Mouse (Mus musculus) gastrocnemius, postnatal 14 days (tissue): ENCODE measurements around the gene Nfyb. TPM values are rescaled to one million over a fixed set of nuclear protein-coding genes. Genes with fewer than 3 reads are reported as not detected.

Experiments used
- DNase-seq: peaks from one replicate; pipeline ENCODE4 v3.0.0; 2021; ENCODE audit warnings: mixed read lengths
- intact Hi-C: fragments of 180-260 bp; cut with DNase I; formaldehyde crosslinking; loops from one replicate; pipeline ENCODE4 v1.15.1; 2025; ENCODE audit warnings: low total_unique reads
- long read RNA-seq, 2 experiments: library from polyadenylated mRNA; stranded (forward); transcript quantifications; one replicate each; pipeline ENCODE4 v2.0.0; 2021
- total RNA-seq, 2 experiments: library from RNA; stranded (reverse); gene quantifications; 2 replicates each; pipeline ENCODE4 v1.2.3; 2021

The Nfyb gene
- total RNA-seq: 10 to 100 TPM; 24.0 to 30.3 TPM
- long read RNA-seq, experiment 1, transcript Nfyb-204 (8 exons, 2,554 nt): major isoform, 9 of 25 reads
- long read RNA-seq, experiment 1, partial matches to known transcripts: 1 of 25 reads
- long read RNA-seq, experiment 1, other reads (novel, unspliced or antisense): 15 of 25 reads
- long read RNA-seq, experiment 2, transcript Nfyb-204 (8 exons, 2,554 nt): major isoform, 25 of 48 reads
- long read RNA-seq, experiment 2, partial matches to known transcripts: 2 of 48 reads
- long read RNA-seq, experiment 2, other reads (novel, unspliced or antisense): 21 of 48 reads

DNA sequence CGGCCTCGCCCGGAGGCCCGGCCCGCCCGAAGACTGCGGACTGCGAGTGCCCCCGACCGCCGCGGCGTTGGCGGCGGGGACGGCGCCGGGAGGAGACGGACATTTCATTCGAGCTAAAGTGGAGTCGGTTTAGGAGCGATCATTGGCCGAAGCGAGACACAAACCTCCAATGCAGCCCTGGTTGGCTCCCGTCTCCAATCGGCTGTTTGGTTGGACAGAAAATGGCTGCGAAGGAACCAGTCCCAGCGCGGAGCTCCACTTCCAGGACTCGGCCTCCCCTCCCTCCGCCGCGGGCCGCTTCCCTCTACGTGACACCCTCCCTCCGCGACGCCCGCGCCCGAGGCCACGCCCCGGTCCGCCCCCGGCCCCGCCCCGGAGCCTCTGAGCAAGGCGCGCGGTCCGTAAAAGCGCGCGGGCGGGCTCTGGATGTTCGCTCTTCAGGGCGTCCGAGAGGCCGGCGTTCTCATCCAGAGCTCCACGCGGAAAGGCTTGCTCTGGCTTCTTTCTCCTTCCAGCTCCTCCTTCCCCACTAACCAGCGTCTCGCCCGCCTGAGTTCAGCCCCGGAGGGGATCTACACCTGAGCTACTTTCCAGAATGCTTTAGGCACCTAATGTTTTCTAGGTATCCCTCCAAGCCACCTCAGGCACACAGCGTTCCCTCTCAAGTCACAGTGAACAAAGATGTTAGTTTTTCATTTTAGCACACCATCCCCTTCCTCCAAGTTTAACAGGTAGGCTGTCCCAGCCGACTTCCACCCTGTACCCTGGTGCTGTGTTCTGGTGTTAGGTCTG, at the start of gene Nfyb:
Nfyb (minus strand) TSS at position 305 of the 792 bp plus-strand sequence.
- intact Hi-C loops: no loop called here
- peak; percentile 97 for DNase-seq

GRCm38 (mm10) chr10:82811855-82812431, 48.0 kb upstream of the Nfyb start:
- DNase-seq: peak; percentile 73
- intact Hi-C loops: loop anchor here (2.0 to 10.0 kb wide), 2 partner anchors 53 to 89 kb away; partner anchors contain the start of gene Eid3

DNA sequence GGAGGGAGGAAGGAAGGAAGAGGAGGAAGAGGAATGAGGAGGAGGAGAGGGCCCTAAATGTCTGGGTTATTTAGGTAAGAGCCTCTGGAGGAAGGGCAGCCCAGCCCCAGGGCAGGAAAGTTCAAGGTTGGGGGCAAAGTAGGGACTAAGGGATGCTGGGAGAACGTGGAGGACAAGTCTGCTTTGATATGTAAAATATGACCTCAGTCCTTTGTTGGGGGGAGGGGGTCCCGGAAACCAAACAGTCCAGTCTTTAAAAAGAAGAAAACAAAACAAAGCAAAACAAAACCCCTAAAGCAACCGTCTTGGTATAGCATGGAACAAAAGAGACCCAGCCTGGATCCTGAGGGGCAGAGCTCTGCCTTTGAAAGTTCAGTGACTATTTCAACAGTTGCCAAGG, 45.4 kb upstream of the Nfyb start:
- intact Hi-C loops: no loop called here
- no peak for DNase-seq

- DNase-seq: no peak
- intact Hi-C loops: no loop called here
Observed at GRCm38 (mm10) chr10:82808891-82809290, 44.9 kb upstream of the Nfyb start.

- intact Hi-C loops: no loop called here
- no peak for DNase-seq
Observed at GRCm38 (mm10) chr10:82808155-82808554, 44.2 kb upstream of the Nfyb start.

DNA sequence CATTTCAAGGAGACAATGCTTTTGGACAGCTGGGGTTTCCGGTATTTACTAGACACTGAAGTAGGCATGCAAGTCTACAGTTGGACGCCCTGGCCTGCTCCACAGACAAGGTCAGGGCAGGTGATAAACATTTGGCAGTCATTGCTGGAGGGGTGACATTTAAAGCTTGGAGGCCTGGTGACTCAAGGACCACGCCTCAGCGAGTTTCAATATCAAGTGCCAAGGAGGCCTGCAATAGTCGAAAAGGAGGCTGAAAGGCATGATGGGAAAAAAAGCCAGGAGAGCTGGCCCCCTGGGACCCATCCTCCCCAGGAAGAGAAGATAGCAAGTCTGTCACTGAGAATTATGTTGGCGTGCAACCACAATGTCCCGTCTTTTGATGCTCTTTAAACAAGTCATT, 43.3 kb upstream of the Nfyb start:
- DNase-seq: peak; percentile 15

GRCm38 (mm10) chr10:82806414-82806813, 42.5 kb upstream of the Nfyb start:
- intact Hi-C loops: no loop called here
- no peak for DNase-seq

More for the DNA sequence above, 43.3 kb upstream of the Nfyb start:
- intact Hi-C loops: no loop called here

GRCm38 (mm10) chr10:82805111-82805510, 41.2 kb upstream of the Nfyb start:
- DNase-seq: no peak
- intact Hi-C loops: no loop called here

GRCm38 (mm10) chr10:82804396-82804795, 40.5 kb upstream of the Nfyb start:
- intact Hi-C loops: no loop called here
- DNase-seq: no peak

DNA sequence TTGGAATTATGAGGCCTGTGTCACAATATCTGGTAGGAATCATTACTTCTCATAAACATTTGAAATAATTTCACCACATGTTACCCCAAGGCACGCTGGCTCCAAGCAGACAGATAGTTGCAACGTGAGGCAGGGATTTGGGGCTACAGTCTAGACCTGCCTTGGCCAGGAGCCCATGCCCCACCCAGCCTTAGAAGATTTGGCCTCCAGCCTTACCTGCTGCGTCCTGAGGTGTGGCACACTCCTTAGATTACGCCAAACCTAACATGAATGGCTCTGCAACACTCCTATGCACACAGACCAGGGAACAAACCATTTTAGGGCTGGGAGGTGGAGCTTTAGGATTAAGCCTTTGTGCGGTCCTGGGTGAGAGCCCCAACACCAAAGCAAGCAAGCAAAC, 36.1 kb upstream of the Nfyb start:
- intact Hi-C loops: no loop called here
- DNase-seq: no peak

DNA sequence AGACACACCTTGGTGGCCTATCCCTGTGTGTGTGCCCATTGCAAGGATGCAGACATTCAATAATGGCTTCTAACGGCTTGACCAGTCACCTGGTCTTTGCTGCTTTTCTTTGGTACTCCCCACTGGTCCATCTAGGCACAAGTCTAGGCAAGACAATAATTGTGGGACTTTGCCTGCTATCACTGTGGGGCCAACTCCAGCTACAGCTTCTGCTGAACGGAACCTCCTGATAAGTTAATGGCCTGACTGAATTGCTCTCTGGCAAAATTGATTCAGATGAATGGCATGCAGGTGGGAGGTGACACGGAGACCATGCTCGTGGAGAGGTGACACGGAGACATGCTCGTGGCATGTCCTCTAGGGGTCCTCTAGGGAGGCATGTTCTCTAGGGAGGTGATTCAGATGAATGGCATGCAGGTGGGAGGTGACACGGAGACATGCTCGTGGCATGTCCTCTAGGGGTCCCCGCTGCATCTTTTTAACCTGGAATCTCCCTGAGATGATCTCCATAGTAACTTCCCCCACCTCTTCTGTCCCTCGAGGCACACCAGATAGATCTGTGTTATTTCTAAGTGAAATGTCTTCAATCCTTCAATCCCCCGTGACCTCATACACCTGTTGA, 34.5 kb upstream of the Nfyb start:
- intact Hi-C loops: no loop called here
- DNase-seq: no peak

GRCm38 (mm10) chr10:82797119-82797491, 33.2 kb upstream of the Nfyb start:
- no peak for DNase-seq
- intact Hi-C loops: no loop called here

- intact Hi-C loops: no loop called here
- DNase-seq: no peak
Observed at GRCm38 (mm10) chr10:82796471-82797118, 32.7 kb upstream of the Nfyb start.

DNA sequence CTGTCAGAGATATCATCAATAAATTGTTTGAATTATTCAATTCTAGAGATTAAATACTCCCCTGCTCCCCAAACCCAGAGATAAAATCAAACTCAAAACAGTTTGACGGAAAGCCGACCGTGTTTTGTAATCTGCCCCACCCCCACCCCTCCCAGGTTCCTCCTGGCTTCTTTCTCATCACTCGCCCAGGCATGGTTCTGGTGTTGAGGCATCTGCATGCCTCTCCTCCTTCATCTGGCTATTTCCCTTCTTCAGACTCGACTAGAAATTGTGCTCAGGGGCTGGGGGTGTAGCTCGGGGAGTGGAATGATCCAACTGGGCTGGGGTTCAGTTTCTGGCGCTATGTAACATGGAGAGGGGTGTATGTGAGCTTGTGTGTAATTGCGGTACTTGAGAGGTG, 31.8 kb upstream of the Nfyb start:
- DNase-seq: no peak
- intact Hi-C loops: no loop called here

GRCm38 (mm10) chr10:82795071-82795731, 31.3 kb upstream of the Nfyb start:
- intact Hi-C loops: no loop called here
- peak; percentile 67 for DNase-seq

DNA sequence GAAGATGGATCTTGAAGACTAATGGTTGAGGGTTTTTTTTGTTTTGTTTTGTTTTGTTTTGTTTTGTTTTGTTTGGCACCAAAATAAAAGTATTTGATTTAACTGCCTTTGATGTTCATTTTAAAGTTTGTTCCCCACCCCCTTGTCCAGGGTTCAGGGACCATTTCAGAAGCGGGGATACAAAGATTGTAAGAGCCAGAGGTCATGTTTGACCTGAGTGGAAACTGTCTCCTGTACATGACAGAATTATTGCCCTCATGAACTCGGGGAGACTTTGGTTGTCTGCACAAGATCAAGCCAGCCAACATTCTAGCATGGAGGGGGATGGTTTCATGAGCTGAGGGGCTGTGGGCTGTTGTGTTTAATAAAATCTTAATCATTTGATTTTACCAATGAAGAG, 28.4 kb upstream of the Nfyb start:
- intact Hi-C loops: no loop called here
- no peak for DNase-seq

DNA sequence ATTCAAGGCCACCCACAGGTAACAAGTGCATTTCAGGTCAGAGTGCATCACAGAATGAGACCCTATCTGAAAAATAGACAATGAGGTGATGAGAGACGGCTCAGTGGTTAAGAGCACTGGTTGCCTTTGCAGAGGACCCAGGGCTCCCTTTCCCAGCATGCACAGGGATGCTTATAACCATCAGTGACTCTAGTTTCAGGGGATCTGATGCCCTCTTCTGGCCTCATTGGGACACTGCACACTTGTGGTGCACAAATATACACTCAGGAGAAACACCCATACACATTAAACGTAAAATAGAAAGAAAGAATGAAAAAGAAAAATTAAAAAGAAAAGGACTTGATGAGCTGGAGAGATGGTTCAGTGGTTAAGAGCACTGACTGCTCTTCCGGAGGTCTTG, 27.8 kb upstream of the Nfyb start:
- intact Hi-C loops: no loop called here
- DNase-seq: no peak

- intact Hi-C loops: no loop called here
- no peak for DNase-seq
Observed at GRCm38 (mm10) chr10:82790504-82790903, 26.6 kb upstream of the Nfyb start.

DNA sequence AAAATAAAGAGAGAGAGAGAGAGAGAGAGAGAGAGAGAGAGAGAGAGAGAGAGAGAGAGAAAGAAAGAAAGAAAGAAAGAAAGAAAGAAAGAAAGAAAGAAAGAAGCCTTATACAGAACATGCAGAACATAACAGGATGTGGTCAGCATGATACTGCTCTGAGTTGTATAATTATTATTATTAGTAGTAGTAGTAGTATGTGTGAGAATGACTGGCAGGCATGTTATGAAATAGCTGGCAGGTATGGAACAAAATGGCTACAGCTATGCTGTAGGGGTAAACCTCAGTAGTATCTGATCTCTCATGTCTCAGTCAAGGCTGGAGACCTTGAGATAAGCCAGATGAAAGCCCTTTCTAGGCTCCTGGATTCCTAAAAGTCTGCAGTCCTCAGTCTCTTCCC, 25.2 kb upstream of the Nfyb start:
- intact Hi-C loops: no loop called here
- DNase-seq: no peak
